Mouse (Mus musculus) cerebellum, adult 9-11 months (tissue): ENCODE results near the gene Mrps34.
"Not testable (repeated sequence)": the region's sequence is repeated elsewhere in the genome, so short reads cannot be mapped to it uniquely, and the experiment has no call there.

Experiments
- DNase-seq: peaks from one replicate; pipeline ENCODE4 v3.0.0; 2022

Gene Mrps34

DNA sequence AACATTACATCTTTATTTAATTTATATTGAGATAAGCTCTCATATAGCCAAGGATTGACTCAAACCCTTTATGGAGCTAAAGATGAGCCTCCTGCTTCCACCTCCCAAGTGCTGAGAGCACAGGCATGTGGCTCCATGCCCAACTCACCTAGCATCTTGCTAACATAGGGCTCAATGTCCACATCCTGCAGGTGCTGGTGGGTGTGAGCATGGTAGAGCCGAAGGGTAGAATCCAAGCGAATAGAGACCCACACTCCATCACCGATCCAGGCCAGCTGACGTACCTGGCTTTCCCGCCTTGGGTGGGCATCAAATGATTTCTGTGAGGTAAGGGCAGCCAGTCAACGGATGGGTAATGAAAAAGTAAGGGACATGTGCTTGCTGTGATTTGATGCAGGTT is 5.1 kb downstream of the Mrps34 start:
- no peak for DNase-seq

DNA sequence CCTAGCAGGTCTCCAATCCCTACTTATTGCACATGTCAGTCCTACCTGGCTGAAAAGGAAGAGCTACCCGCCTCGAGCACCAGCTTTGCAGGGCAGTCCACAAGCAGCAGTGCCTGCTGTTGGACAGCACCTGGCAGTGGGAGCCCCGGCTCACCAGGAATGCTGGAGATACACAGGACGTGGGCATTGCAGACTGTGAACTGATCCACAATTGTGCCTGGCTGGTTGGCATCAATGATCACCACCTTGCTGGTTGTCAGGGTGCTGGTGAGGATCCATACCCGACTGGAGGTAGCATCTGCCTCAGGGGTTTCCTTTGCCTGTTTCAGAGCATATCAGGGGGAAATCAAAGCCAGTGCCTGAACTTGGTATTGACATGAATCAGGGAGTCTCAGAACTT is 7.2 kb downstream of the Mrps34 start:
- no peak for DNase-seq

DNA sequence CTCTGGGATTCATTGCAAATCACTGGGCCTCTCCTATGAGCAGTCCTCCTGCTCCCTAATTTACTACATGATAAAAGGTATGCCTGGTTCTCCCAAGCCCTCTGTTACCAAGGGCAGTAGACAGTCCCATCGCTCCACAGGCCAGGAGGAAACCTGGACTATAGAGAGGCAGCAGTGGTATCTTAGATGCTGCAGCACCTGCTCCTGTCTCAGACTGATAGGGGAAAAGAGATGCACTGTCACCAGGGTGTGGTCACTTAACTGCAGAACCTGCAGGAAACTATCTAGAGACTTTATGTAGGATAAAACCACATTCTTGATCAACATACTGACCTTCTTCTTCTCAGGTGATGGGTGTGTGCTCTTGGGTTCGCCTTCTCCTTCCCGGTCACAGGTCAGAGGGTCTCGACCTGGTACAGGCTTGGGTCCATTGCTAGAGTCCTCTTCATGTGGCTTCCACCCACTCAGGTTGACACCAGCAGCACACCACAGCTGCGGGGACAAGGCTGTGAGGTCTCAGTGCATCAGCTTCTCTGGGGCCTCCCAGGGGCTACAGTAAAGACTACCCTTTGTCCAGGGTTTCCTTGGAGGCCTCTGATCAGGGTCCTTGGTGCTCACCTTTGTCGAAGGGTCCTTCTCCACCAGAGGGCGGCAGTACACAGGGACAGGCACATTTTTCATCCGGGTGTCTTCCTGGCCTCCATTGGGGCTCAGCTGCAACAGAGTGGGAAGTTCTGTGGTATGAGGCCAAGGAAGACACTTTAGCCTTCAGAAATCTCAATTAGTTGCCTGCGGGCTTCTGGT is 8.0 kb downstream of the Mrps34 start:
- DNase-seq, result peak; percentile 26

DNA sequence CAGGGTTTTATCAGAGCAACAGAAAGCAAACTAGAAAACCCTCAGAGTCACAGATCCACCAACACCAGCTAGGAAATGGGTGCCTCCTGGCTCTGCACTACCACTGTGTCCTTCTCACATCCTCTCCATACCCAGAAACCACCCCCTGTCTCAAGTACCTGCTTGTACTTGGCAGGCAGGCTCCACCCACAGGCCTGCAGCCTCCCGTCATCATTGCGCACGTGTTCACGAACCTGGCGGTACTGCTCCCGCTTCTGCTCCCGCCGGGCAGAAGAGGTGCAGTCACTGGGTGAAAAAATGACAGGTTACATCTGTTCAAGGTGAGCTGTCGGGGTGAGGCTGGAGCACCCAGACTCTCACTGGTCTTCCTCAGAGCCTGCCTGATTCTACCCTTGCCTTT is 8.9 kb downstream of the Mrps34 start:
- no peak for DNase-seq

DNA sequence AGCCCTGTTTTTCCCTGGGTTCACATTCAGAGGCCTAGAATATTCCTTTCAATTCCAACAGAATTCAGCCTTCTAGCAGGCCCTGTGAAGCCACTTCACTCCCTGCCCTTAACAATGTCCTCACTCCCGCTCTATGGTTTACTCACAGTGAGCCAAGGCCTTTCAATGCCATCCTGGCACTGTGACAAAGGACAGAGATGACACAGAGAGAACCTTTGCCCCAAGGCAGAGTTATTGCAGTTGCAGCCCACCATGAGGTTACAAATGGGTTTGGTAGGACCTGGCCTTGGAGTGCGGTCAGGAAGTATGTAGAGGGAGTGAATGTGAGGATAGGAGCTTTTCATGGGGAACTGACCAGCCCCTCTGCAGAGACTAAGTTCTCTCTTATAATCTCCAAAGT is 12.7 kb downstream of the Mrps34 start:
- no peak for DNase-seq

DNA sequence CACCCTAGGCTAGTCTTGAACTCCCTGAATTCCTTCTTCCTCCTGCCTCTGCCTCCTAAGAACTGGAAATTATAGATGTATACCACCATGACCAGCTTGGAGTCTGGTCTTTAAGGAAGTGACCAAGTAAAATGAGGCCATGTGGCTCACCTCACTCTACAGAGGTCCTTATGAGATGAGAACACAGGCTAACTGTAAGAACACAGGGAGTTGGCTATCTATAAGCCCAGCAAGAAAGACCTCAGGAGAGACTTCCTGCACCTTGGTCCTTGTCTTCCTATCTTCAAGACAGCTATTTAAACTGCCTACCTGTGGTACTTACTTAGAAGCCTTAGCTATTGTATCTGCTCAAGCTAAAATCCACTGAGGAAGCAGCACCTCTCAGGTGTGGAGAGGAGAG is 19.1 kb downstream of the Mrps34 start:
- no peak for DNase-seq

DNA sequence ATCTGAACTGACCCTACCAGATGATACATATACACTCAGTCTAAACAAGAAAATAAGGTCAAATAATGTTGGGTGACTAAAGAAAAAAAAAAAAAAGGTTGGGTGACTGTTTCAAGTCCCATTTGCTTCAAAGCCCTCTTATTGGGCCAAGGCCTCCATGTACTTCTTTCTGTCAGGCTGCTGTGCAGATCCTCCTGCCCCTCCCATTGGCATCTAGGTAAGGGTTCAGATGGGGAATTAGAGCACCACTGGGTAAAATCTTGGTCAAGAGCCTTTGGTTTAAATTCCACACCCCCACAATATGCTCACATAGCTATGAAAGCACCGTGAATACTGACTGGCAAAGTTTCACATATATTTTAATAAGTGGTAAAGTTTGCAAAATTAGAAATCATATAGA is 28.3 kb downstream of the Mrps34 start:
- no peak for DNase-seq

DNA sequence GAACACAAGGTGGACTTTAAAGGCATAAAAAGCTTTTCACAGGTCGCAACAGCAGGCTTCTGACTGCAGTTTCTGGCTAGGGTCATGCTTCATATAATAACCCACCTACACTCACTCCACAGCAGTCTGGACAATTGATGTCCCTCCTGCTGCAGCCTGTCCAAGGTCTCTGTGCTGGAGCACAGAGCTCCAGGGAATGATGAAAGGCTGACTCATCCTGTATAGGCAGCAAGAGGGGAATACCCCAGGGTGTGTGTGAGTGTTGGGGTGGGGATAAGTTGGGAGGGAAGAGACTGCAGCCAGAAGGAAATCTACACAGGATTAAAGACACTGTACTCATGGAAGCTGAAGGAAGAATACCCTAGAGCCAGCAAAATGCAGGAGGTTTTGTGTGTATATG is 34.6 kb downstream of the Mrps34 start:
- DNase-seq, result no peak

DNA sequence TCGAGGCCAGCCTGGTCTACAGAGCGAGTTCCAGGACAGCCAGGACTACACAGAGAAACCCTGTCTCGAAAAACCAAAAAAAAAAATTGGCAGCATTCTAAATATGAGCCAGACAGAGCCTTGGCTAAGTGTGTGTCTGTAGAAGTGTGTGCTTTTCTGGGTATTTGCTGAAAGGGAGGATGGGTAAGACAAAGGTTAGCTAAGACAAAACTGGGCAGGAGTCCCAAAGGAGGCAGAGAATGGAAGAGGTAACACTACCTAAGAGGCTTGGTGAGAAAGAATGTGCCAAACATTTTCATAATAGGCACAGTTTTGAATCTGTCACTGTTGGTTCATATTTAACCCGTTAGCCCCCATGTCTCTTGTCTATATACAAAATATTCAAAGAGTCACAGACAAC is 37.5 kb downstream of the Mrps34 start:
- DNase-seq, result no peak

DNA sequence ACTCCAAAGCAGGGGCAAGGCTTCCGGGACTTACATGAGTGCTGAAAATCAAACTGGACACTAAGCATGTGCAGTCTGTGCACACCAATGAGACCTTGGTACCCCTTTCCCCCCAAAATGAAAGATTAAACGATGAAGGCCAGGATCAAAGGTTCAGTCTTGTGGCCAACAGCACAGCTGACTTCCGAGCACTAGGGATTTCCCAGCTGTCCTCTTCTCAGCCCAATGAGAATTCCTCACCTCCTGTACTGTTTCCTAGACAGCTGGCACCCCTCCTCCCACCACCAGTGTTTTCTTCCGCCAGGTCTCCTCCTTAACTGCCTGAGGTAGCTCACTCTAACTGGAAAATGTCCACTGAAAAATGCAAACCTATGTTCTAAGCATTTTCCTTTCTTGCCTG is 38.2 kb downstream of the Mrps34 start:
- DNase-seq, result no peak

DNA sequence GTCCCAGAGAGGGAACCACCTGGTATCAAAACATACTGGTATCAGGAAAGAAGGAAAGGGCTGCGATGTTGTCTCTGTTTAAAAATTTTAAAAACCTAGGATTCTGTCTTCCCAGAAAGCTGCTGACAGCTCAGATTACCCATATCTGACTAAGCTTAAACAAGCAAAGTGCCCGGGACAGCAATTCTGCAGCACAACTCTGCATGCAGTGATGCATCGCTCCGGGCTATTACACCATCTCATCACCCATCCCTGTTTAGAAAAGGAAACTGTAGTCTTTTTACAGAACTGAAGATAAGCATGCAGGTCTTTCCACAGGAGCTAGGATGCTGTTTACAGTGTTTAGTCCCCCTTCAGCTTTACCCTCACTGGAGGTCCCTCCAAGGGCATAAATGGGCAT is 40.0 kb downstream of the Mrps34 start:
- no peak for DNase-seq

DNA sequence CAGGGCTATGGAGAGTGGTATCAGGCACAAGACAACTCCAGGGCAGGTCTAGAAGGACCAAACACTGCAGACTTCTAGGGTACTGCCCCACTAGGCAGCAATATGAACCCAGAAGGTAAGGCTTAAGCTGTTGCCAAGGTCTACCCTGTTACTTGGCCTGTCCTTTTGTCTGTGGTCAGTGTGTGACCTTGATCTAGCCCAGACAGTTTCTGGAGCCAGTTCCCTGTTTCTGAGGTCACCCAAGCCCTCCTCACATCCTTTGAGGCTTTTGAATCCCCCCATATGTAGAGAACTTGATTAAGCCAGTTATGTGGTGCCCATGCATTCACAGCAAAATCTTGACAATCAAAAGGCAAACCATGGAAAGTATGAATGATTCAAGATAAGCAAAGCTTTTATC is 40.8 kb downstream of the Mrps34 start:
- DNase-seq, result no peak

DNA sequence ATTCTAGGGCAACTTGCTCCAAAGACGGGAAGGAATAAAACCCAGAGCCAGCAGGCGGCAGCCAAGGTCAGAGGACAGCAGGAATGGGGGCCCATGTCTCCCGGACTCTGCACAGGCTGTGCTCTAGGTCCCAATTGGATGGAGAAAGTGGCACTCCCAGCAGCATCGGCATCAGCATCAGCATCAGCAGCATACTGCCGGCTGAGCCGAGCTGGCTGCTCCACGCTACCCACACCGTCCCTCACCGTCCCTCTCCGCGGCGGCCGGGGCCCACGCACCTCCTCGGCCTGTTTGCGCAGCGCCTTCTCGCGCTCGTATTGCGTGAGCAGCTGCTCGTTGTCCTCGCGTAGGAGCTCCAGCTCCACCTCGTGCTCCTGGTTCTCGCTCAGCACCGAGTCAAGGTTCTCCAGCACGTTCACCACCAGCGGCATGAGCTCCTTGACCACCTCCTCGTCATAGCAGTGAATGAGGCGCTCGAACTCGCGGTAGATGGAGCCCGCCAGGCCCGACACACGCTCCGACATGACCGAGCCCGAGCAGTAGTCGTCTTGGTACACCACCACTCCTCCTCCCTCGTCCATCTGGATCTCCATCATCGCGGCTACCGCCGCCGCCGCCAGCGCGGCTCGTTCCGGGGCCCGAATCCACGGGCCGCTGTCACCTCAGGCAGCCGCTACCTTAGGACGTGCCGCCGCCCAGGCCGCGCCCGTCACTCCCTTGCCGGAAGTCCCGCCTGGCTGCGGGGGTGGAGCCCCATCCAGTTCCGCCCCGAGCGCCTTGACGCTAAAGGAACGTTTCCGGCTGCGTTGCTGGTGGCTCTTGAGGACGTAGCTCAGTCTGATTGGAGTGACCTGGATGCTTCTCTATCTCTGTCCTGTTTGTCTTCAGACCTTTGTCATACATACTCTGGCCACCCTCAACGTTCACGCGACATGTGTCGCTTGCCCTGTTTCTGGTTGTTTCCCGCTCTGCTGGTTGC is 41.6 kb downstream of the Mrps34 start, which contains the start of gene Mapk8ip3:
Gene Mapk8ip3 (minus strand): TSS at position 719 of the 979 bp plus-strand sequence.
- DNase-seq, result peak; percentile 96

DNA sequence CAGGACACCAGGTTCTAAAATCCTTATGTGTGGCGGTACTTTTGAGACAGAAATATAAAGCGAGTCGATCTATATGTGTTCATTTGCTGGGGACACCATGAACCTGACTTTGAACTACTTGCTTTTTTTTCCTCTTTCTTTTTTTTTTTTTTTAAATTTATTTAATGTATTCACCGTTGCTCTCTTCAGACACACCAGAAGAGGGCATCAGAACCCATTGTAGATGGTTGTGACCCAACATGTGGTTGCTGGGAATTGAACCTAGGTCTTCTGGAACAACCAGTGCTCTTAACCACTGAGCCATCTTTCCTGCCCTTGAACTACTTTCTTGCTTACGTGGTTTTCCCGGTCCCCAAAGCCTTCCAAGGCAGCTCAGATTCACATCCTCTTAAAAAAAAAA is 42.4 kb downstream of the Mrps34 start:
- DNase-seq, result peak; percentile 13

DNA sequence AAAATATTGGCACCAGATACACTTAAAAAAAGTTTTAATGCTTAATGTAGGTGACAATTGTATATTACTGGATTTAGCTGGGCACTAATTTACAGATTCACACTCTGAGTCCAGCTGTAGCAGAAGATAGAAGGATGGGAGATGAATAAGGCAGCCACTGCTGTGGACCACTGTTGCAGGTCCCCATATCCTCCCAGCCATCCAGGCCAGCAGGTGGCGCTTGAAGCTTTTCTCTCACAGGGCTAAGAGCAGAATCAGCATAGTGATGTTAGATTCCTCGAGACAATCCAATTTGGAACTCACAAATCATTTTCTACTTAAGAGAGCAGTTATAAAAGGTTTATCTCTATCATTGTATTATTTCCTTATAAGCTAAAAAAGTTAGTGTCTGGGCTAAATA is 47.5 kb downstream of the Mrps34 start:
- peak; percentile 40 for DNase-seq

DNA sequence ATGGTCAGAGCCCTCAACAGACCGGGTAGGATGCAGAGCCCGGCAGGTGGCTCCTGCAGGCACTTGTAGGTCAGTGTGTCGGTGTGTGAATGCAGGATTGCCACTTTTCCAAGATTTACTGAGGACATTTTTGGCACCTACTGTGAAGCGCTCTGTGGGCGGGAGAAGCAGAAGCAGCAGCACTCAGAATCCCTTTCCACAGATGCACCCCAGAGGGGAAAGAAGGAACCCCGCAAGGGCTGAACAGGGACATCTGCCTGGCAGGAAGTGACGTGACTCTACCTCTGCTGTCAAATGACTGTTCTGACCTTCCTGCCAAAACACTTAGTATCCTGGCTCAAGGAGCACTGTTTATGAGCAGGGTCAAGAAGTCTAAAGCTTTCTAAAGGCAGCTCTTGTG is 48.1 kb downstream of the Mrps34 start:
- DNase-seq, result peak; percentile 12

DNA sequence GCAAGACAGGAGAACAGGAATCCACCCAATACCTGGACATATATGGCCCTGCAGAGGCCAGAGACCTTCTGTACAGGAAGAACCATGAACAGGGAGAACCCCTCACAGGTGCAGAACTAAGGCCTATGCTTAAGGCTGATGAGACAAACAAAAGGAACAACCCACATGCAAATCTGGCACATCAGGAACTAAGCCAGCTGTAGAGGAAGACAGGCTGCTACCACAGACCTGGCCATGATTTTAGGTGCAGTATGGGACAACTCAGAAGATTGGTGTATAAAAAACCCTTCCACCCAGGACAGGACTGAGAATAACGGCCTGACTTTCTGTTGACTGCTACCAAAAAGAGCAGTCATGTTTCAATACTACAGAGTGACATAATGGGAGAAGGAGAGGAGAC is 48.7 kb downstream of the Mrps34 start:
- DNase-seq, result not testable (repeated sequence)
